Mouse (Mus musculus) cerebellum, adult (tissue): ENCODE results near the gene Olfr809.

Source experiments
- ATAC-seq: cut with Nextera tagmentation; 2 replicates; pipeline ENCODE4 v1.9.2; 2017; ENCODE audit warnings: mild to moderate bottlenecking, moderate library complexity, mixed read lengths; ENCODE audit not compliant: insufficient number of reproducible peaks, low FRiP score, low TSS enrichment

Olfr809 gene

DNA sequence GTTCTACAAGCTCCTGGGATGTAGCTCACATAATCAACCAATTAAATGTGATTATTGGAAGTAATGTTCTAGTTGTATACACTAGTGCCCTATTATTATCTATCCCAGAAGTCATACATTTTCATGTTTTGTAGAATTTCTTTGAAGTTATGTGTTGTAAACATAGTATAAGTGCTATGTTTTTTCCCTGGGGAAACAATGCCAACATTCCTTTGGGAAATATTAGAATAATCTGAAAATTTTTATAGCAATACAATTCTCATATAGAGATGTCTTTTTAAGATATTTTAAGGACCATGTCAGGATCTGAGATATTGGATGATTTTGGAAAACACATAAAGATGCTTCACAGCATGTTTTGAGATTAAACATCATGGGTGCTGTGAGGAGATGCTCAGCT is at the start of gene Olfr809:
TSS of gene Olfr809 (plus strand) at position 301 of the 400 bp plus-strand sequence.
- no peak for ATAC-seq

GRCm38 (mm10) chr10:129729275-129729674 is 45.2 kb upstream of the Olfr809 start, which contains the start of gene Olfr805:
Olfr805 (minus strand) TSS chr10:129729375.
- ATAC-seq: no peak

DNA sequence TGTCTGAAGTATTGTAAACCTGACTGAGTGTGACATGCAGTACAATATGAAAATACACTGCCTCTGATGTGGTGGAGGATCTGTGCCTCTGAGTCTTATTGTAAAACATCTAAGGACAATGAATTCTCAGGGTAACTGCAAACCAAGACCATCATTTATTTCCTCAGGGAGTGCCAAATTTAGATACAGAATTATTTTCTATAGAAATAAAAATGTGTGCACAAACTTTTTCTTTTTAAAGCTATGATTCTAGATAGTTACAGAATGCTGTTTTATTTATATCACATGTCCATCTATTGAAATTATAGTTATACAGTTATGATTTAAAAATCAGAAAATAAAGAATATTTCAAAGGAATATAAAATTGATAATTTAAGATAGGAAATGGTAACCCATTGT is 32.6 kb upstream of the Olfr809 start, which contains the start of gene Olfr806:
TSS of gene Olfr806 (minus strand) at position 101 of the 400 bp plus-strand sequence.
- no peak for ATAC-seq

DNA sequence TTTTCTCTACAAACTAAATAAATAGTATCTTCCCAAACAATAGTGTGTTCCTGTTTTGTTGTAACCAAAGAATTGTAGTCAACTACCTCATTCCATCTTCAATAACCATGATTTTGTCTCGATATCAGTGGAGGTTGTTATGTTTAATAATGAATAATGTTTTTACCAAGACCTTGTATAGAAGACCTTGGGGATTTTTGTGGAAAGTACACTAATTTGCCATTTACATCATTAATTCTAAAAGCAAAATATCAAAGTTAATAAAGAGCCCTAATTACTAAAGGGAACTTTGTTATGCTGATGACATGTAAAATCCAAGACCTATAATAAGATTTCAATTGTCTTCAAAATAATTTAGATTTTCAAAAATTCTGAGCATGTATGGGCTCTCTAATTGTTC is 16.7 kb upstream of the Olfr809 start, which contains the start of gene Olfr807:
TSS of gene Olfr807 (minus strand) at position 101 of the 400 bp plus-strand sequence.
- no peak for ATAC-seq

- ATAC-seq: no peak
Observed at GRCm38 (mm10) chr10:129765182-129765581, 9.3 kb upstream of the Olfr809 start, which contains the start of gene Olfr808. Olfr808 (plus strand) TSS chr10:129765482.

DNA sequence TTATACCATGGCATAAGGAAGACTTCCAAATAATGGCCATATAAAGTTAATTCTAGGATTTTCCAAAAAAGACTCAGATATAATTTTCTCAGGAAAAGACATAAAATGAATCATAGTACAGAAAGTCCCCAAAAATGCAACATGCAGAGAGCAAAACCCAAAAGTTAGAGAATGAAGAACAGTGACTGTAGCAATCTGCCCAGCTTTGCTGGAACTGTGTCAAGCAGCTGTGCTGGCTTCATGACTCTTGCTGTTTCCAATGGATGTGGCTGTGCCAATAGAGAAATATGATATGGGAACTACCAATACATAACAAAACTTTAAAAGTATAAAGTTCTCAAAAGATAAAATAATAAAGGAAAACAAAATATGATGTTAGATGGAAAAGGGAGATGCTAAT is 3.7 kb downstream of the Olfr809 start:
- no peak for ATAC-seq

DNA sequence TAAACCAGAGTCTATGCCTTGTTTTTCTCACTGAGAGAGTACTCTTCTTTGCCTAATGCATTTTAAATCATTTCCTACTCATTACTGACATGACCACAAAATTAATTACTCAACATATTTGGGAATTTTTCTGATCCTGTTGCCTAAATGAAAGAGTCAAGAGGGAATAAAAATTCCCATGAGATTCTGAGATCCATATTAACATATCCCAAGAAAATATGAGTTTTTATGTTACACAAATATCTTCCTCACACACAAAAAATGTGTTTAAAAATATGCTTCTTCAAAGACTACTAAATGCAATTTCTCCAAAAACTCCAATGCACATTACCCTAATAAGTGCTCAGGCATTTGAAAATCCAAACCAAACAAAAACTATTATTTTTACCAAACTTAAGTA is 20.4 kb downstream of the Olfr809 start, which contains the start of gene Olfr810:
TSS of gene Olfr810 (minus strand) at position 101 of the 400 bp plus-strand sequence.
- ATAC-seq: no peak

DNA sequence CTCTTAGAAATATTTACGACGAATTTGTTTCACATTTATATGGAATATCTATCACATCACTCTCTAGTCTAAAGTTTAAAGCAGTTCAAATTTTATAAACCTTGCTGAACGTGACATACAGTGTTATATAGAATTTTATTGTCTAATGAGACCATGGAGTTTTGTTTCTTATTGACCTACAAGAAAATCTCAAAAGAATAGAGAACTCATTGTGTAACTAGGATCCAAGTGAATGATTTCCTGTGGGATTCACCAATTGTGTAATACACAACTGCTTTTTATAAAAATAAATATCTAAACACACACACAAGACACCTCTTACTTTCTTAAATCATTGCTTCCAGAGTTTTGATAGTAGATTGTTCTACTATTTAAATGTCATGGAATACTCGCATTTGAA is 29.9 kb downstream of the Olfr809 start, which contains the start of gene Olfr811:
TSS of gene Olfr811 (minus strand) at position 101 of the 400 bp plus-strand sequence.
- ATAC-seq: no peak
